Mouse (Mus musculus): ENCODE measurements around the gene Hsp90b1.

Gene Hsp90b1

GRCm38 (mm10) chr10:86712156-86712555 is 6.8 kb upstream of the Hsp90b1 start:
- no peaks in the 10 kb centered on the region for H3K27me3 ChIP-seq (ENCODE audit: insufficient read depth, low read length)
- no peak for TF ChIP-seq POU5F1 (IDR thresholded peaks at IDR 0.05; ENCODE audit: borderline replicate concordance, low read length)
- no peak for TF ChIP-seq CTCF (conservative IDR thresholded peaks at IDR 0.05; ENCODE audit: low read length)
- TF ChIP-seq NANOG (IDR thresholded peaks at IDR 0.05; ENCODE audit: borderline replicate concordance, low read length): no peak
- H3K4me1 ChIP-seq (replicated peaks; ENCODE audit: low read depth, low read length): no peaks in the 10 kb centered on the region
- no peak overlapping the region for H3K4me3 ChIP-seq (replicated peaks; ENCODE audit: low read length)
- H3K9me3 ChIP-seq (ENCODE audit: low read length): no peaks in the 10 kb centered on the region
- H3K36me3 ChIP-seq (ENCODE audit: insufficient read depth, low read length): no peaks in the 10 kb centered on the region

- H3K9me3 ChIP-seq (ENCODE audit: low read length): no peaks in the 10 kb centered on the region
- H3K4me1 ChIP-seq (replicated peaks; ENCODE audit: low read depth, low read length): peaks cover 31% of the 10 kb centered on the region
- H3K36me3 ChIP-seq (ENCODE audit: insufficient read depth, low read length): peaks cover 24% of the 10 kb centered on the region
- TF ChIP-seq NANOG (IDR thresholded peaks at IDR 0.05; ENCODE audit: borderline replicate concordance, low read length) (no peak), CTCF (conservative IDR thresholded peaks at IDR 0.05; ENCODE audit: low read length) (no peak), POU5F1 (IDR thresholded peaks at IDR 0.05; ENCODE audit: borderline replicate concordance, low read length) (no peak)
- no peak overlapping the region for H3K4me3 ChIP-seq (replicated peaks; ENCODE audit: low read length)
- no peaks in the 10 kb centered on the region for H3K27me3 ChIP-seq (ENCODE audit: insufficient read depth, low read length)
Measured at GRCm38 (mm10) chr10:86707134-86707533, 1.8 kb upstream of the Hsp90b1 start.

DNA sequence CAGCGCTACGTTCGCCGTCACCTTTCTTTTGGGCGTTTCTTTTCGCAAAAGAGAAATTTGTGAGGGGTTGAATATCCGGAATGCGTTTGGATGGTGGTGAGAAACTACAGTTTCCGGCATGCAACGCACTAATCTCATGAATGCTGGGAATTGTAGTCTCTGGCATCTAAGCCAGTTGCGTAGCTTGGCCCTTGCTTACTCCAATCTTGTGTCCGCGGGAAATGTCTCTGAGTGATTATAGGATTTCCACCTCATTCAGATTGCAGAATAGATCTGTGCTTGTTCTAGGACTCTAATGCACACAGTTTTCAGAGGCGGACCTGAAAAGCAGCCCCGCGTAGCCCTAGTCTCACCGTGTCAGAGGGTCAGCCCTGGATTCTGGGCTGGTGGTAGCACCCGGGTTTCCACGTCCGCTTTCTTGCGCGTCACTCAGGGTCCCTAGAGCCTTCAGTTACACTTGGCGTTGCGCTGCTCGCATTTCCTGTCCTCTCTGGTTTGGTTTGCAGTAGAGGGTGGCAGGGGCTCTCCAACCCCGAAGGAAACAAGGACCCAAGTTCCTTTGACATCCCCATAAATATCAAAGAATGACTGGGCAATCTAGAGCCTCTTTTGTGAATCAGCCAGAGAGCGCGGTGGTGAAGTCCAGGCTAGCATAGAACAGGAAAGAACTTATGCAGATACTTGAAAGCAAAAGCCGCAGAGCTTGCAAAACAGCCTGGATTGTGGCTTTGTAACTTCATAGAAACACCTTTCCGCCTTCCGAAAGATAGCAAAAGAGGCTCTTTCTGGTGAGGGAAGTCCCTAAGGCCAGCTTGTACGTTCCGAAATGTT is 828 bp upstream of the Hsp90b1 start:
- Histone ChIP-seq H3K4me1 (replicated peaks; ENCODE audit: low read depth, low read length) (peaks cover 40% of the 10 kb centered on the region), H3K4me3 (replicated peaks; ENCODE audit: low read length) (peak overlapping the region; percentile 99), H3K27me3 (ENCODE audit: insufficient read depth, low read length) (no peaks in the 10 kb centered on the region), H3K36me3 (ENCODE audit: insufficient read depth, low read length) (peaks cover 34% of the 10 kb centered on the region), H3K9me3 (ENCODE audit: low read length) (no peaks in the 10 kb centered on the region)
- no peak for TF ChIP-seq POU5F1 (IDR thresholded peaks at IDR 0.05; ENCODE audit: borderline replicate concordance, low read length)
- TF ChIP-seq NANOG (IDR thresholded peaks at IDR 0.05; ENCODE audit: borderline replicate concordance, low read length): no peak
- TF ChIP-seq CTCF (conservative IDR thresholded peaks at IDR 0.05; ENCODE audit: low read length): no peak

- no peaks in the 10 kb centered on the region for H3K9me3 ChIP-seq (ENCODE audit: low read length)
- H3K36me3 ChIP-seq (ENCODE audit: insufficient read depth, low read length): peaks cover 49% of the 10 kb centered on the region
- peak overlapping the region; percentile 99 for H3K4me3 ChIP-seq (replicated peaks; ENCODE audit: low read length)
- H3K27me3 ChIP-seq (ENCODE audit: insufficient read depth, low read length): no peaks in the 10 kb centered on the region
- TF ChIP-seq NANOG (IDR thresholded peaks at IDR 0.05; ENCODE audit: borderline replicate concordance, low read length) (no peak), CTCF (conservative IDR thresholded peaks at IDR 0.05; ENCODE audit: low read length) (no peak), POU5F1 (IDR thresholded peaks at IDR 0.05; ENCODE audit: borderline replicate concordance, low read length) (no peak)
- H3K4me1 ChIP-seq (replicated peaks; ENCODE audit: low read depth, low read length): peaks cover 54% of the 10 kb centered on the region
Measured at GRCm38 (mm10) chr10:86704589-86705191, 619 bp downstream of the Hsp90b1 start.

DNA sequence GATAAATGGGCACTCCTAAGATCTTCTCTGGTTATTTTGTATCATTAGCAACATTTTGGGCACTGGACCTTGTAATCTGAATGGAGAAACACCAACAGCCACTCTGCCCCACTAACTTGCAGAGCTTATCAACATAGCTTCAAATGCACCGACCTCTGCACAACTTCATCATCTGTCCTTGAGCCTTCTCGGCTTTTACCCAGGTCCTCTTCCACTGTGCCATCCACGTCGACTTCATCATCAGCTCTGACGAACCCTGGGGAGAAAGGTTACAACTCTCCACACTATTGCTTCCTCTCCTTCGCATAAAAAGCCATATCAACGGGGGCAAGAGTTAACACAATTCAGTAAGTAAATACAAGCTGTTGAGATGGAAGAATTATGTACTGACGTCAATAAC is 1.2 kb downstream of the Hsp90b1 start:
- peaks cover 60% of the 10 kb centered on the region for H3K4me1 ChIP-seq (replicated peaks; ENCODE audit: low read depth, low read length)
- H3K4me3 ChIP-seq (replicated peaks; ENCODE audit: low read length): peak overlapping the region; percentile 99
- TF ChIP-seq POU5F1 (IDR thresholded peaks at IDR 0.05; ENCODE audit: borderline replicate concordance, low read length): no peak
- TF ChIP-seq NANOG (IDR thresholded peaks at IDR 0.05; ENCODE audit: borderline replicate concordance, low read length): no peak
- no peak for TF ChIP-seq CTCF (conservative IDR thresholded peaks at IDR 0.05; ENCODE audit: low read length)
- peaks cover 54% of the 10 kb centered on the region for H3K36me3 ChIP-seq (ENCODE audit: insufficient read depth, low read length)
- H3K27me3 ChIP-seq (ENCODE audit: insufficient read depth, low read length): no peaks in the 10 kb centered on the region
- H3K9me3 ChIP-seq (ENCODE audit: low read length): no peaks in the 10 kb centered on the region

DNA sequence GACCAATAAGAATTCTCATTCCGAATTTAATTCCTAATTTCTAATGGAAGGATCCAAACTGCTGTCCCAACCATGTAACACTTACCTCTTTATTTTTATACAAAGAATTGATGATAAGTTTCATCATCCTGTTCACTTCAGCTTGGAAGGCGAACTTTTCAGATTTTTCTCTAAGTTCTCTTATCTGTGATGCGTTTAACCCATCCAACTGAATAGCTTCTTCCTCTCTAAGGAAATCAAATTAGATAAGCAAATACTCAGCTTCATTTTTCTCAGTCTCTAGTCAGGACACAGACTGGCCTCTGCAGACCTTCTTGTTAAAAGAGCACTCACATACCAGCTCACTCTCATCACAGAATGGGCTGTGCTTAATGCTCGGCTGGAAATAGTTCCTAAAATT is 1.9 kb downstream of the Hsp90b1 start:
- Histone ChIP-seq H3K36me3 (ENCODE audit: insufficient read depth, low read length) (peaks cover 62% of the 10 kb centered on the region), H3K4me1 (replicated peaks; ENCODE audit: low read depth, low read length) (peaks cover 65% of the 10 kb centered on the region), H3K4me3 (replicated peaks; ENCODE audit: low read length) (peak overlapping the region; percentile 99), H3K9me3 (ENCODE audit: low read length) (no peaks in the 10 kb centered on the region), H3K27me3 (ENCODE audit: insufficient read depth, low read length) (no peaks in the 10 kb centered on the region)
- TF ChIP-seq NANOG (IDR thresholded peaks at IDR 0.05; ENCODE audit: borderline replicate concordance, low read length) (no peak), CTCF (conservative IDR thresholded peaks at IDR 0.05; ENCODE audit: low read length) (no peak), POU5F1 (IDR thresholded peaks at IDR 0.05; ENCODE audit: borderline replicate concordance, low read length) (no peak)

DNA sequence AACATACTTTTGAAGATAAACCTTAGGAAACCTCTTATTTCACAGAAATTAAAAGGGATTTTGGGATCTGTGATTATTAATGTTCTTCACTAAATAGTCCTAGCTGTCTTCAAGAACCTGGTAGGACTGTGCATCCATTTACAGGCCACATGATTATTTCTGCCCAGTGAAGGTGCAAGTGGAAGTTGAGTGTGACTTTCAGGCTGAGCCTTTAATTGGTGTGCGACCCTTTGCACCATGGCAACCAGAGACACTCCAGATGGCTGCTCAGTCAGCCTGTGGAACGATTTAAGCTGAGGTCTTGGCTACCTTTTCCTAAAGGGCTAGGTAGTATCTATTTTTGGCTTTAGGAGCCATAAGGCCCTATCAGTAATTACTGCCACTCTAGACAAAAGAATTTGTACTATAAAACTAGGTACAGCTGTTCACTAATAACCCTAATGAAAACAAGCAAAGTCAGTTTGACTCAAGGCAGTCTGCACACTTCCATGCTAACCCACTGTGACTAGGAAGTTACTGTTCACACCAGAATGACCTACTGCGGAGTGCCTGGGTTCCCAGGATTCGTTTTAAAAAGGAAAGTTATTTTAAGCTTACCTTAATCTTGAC is 2.9 kb downstream of the Hsp90b1 start:
- TF ChIP-seq NANOG (IDR thresholded peaks at IDR 0.05; ENCODE audit: borderline replicate concordance, low read length): no peak
- no peak for TF ChIP-seq POU5F1 (IDR thresholded peaks at IDR 0.05; ENCODE audit: borderline replicate concordance, low read length)
- no peak for TF ChIP-seq CTCF (conservative IDR thresholded peaks at IDR 0.05; ENCODE audit: low read length)
- Histone ChIP-seq H3K4me1 (replicated peaks; ENCODE audit: low read depth, low read length) (peaks cover 68% of the 10 kb centered on the region), H3K27me3 (ENCODE audit: insufficient read depth, low read length) (no peaks in the 10 kb centered on the region), H3K9me3 (ENCODE audit: low read length) (no peaks in the 10 kb centered on the region), H3K4me3 (replicated peaks; ENCODE audit: low read length) (peak overlapping the region; percentile 99), H3K36me3 (ENCODE audit: insufficient read depth, low read length) (peaks cover 71% of the 10 kb centered on the region)

GRCm38 (mm10) chr10:86700973-86701372 is 4.3 kb downstream of the Hsp90b1 start:
- peaks cover 85% of the 10 kb centered on the region for H3K36me3 ChIP-seq (ENCODE audit: insufficient read depth, low read length)
- no peaks in the 10 kb centered on the region for H3K27me3 ChIP-seq (ENCODE audit: insufficient read depth, low read length)
- no peaks in the 10 kb centered on the region for H3K9me3 ChIP-seq (ENCODE audit: low read length)
- TF ChIP-seq POU5F1 (IDR thresholded peaks at IDR 0.05; ENCODE audit: borderline replicate concordance, low read length) (no peak), NANOG (IDR thresholded peaks at IDR 0.05; ENCODE audit: borderline replicate concordance, low read length) (no peak), CTCF (conservative IDR thresholded peaks at IDR 0.05; ENCODE audit: low read length) (no peak)
- H3K4me1 ChIP-seq (replicated peaks; ENCODE audit: low read depth, low read length): peaks cover 61% of the 10 kb centered on the region
- H3K4me3 ChIP-seq (replicated peaks; ENCODE audit: low read length): peak overlapping the region; percentile 41; the same call in 1 of the 2 replicates
